Mouse (Mus musculus) left cerebral cortex, adult 8-10 months (tissue): ENCODE measurements around the gene Neu2. TPM values are rescaled to one million over a fixed set of nuclear protein-coding genes. Genes with fewer than 3 reads are reported as not detected.

Experiments used
- DNase-seq, 2 experiments: peaks; one replicate each; pipeline ENCODE4 v3.0.0; 2022; ENCODE audit warnings: low spot score in 2 of 2
- total RNA-seq, 4 experiments: library from RNA; stranded (reverse); gene quantifications; 2 replicates each; pipeline ENCODE4 v1.2.4; 2022

The Neu2 gene
- total RNA-seq, 4 experiments from 2014 or later, result 6.7 to 8.0 (median 7.6) TPM

DNA sequence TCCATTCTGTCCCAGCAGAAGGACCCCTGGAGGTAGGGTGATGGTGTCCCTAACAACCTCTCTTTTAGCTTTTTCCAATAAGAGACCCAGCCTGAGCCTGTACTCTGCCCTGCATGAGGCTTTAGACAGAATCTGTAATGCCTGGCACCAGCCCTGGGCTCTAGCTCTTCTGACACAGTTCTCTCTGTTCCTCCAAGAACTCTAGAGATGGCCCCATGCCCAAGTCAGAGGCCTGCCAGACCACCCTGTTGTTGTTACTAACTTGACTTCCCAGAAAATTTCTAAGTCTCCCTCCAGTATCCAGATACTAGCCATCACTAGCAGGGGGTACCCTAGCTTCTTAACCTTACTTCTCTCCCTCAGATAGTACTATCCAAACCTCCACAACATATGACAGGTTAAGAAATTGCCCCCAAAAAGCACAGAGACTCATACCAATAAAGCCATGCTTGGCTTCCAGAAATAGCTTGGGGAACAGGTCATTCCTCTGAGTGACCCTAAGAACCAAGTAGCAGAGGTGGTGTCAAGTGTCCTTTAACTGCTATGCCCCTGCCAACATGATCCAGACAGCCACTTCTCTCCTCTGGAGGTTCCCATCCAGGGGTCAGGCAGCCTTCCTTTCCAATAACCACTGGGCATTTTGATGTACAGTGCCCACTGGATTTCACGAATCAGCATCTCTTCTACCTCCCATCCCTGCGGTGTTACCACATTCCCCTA is 105.0 kb downstream of the Neu2 start:
- DNase-seq, result no peak

DNA sequence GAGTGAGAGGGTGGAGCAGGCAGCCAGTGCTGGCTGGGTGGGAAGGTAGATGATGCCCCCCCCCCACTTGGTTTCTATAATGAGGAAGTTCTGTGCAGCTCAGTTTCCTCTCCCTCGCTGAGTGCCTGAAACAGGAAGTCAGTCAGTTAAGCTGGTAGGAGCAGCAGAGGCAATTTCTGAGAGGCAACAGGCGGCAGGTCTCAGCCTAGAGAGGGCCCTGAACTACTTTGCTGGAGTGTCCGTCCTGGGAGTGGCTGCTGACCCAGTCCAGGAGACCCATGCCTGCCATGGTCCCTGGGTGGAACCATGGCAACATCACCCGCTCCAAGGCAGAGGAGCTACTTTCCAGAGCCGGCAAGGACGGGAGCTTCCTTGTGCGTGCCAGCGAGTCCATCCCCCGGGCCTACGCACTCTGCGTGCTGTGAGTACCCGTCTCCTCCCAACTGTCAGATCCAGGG is 110.6 kb downstream of the Neu2 start, which contains the start of gene Inpp5d:
TSS of gene Inpp5d (plus strand) at position 102 of the 458 bp plus-strand sequence.
- no peak for DNase-seq

DNA sequence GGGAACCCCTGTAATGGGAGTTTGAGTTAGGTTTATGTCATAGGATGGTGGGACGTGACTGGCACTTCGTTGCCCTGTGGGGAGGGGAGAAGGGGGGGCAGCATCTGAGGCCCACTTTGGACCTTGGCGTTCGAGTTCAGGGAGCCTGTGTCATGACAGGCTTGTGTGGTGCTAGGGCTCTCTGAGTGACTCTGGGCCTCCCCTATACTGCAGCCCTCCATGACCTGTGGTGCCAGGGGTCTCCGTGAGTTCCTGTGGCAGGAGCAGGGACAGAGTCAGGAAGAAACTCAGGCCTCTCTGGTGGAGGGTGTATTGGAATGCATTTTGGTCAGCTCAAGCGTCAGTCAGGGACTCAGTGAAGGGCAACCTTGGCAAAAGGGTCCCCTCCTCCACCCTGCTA is 111.0 kb downstream of the Neu2 start:
- no peak for DNase-seq

DNA sequence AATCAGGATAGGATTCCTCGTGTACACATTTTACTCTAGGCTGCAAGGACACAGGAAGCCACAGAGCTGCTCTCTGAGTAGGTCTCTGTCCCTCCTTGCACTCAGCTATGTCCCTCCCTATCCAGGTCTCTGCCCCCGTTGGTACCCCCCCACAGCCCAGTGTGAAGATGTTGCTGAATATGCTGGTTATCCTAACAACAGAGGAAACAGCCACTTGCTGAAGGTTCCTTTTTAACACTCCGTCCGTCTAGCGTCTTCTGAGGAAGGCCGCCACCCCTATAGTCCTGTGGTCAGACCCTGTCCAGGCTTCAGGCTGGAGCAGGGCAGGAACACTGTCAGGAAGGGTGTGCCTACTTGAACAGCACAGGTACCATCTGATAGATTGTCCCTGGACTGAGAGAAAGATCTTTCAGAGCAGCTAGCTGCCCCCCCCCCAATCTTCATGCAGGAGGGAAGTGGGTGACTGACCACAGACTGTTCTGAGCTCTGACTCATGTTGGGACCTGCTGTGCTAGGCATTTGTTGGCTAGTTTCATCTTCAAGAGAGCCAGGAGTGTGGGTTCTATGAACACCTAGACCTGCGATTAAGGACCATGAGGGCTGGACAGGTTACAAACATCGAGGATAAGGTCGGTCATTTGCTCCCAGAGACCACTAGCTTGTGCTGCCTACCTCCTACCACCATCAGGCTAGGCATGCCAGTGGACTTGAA is 111.6 kb downstream of the Neu2 start:
- DNase-seq, result no peak

GRCm38 (mm10) chr1:87621858-87622279 is 112.2 kb downstream of the Neu2 start:
- DNase-seq, result peak in 1 of 2 experiments; percentile 64

- no peak for DNase-seq
Measured at GRCm38 (mm10) chr1:87623977-87624666, 114.4 kb downstream of the Neu2 start.

DNA sequence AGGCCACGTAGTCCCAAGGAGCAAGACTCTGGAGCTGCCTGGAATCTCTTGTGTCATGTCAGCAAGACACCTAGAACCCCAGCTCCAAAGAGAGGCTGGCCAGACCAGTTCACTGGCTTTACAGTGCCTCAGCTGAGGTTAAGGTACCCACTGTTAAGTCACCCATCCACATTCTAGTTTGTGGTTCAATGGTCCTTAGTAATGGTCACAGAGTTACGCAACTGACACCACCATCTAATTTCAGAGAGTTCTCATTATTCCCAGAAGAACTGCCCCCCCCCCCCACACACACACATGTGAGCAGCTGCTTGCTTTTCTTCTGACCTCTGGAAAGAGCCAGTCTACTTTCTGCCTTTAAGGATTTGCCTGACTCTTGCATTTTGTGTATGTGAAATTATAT is 115.1 kb downstream of the Neu2 start:
- DNase-seq, result no peak

- no peak for DNase-seq
Measured at GRCm38 (mm10) chr1:87625254-87626025, 115.8 kb downstream of the Neu2 start.

DNA sequence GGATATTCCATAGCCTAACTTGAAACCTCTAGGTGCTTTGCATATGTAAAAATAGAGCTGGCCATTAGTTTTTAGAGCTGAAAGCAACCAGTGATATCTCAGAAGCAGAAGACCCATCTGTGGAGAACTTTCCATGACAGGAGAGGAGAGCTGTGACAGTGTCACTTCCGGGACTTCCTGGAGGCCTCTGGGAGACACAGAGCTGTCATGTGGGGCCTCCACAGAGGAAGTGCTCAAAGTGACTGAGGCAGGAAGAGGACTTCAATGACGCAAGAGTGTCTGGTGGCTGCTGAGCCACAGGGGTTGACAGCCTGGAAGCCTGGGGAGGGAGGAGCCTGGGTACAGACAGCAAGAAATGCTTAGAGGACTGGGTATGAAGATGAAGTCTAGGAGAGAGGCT is 116.7 kb downstream of the Neu2 start:
- DNase-seq, result no peak

DNA sequence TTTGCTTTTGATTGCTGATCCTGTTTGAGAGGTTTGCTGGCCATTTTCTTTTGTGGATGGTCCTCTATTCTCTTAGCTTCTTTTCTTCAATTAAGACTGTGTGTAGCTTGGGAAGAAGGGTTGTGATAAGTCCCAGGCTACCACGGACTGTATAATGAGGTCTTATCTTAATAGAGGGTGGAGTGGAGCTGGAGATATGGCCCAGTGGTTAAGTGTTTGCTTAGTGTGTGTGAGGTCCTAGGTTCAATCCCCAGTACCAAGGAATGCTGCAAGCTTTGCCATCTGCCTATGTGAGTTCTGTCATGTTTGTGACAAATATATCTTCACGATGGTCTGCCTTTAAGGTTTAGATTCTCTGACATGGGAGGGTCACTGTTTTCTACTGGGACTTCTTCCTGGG is 118.4 kb downstream of the Neu2 start:
- DNase-seq, result no peak

- DNase-seq, result no peak
Measured at GRCm38 (mm10) chr1:87631584-87631983, 121.9 kb downstream of the Neu2 start.

- no peak for DNase-seq
Measured at GRCm38 (mm10) chr1:87632163-87632562, 122.5 kb downstream of the Neu2 start.

- no peak for DNase-seq
Measured at GRCm38 (mm10) chr1:87636716-87637117, 127.0 kb downstream of the Neu2 start.

- no peak for DNase-seq
Measured at GRCm38 (mm10) chr1:87637121-87637877, 127.6 kb downstream of the Neu2 start.

DNA sequence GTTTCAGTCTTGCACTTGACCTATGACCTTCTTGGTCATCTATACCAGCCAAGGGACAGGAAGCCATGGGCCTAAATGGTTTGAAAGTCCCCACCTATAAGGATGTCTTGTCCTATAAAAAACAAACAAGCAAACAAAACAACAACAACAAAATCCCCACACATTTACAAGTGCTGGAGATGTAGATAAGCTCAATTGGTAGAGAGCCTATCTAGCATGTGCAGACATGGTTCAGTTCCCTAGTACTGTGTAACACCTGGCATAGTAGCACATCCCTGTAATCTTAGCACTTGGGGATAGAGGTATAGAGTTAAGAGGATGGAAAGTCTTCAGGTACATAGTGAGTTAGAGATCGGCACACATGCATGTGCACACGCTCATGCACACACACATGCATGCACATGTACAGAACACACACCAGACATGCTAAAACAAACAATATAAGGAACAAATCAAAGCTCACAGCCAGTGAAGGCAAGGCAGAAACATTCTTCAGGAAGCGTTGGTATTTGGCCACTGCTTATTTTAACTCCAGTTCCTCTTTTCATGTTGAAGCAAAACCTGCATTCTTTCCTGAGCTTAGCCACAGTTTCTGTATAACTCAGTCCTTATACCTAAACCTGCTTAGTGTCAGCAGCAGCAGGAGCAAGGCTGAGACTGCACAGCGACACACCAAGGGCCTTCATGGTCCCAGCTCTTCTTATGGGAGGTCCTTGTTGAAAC is 128.3 kb downstream of the Neu2 start:
- no peak for DNase-seq

- DNase-seq, result no peak
Measured at GRCm38 (mm10) chr1:87639724-87640123, 130.0 kb downstream of the Neu2 start.

DNA sequence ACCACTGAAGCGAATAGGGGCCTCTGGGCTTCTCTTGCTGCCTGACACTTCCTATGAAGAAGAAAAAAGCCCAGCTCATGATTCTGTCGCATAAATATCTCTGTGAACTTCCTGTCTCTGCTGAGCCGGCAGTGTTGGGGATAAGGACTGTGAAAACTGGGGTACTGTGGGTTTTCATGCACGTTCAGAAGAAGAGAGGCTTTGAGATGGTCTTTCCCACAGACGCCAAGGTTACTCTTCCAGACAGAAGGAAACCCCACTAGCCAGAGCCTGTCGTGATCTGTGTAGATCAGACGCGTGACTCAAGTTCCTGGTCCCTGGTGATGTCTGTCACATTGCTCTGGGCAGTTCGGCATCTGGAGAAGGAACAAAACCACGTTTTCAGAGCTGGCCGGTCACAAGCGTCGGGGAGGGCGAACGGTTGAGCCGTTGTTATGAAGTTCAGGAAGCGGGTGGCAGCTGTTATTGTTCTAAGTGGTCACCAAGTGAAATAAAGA is 130.5 kb downstream of the Neu2 start:
- DNase-seq, result no peak

DNA sequence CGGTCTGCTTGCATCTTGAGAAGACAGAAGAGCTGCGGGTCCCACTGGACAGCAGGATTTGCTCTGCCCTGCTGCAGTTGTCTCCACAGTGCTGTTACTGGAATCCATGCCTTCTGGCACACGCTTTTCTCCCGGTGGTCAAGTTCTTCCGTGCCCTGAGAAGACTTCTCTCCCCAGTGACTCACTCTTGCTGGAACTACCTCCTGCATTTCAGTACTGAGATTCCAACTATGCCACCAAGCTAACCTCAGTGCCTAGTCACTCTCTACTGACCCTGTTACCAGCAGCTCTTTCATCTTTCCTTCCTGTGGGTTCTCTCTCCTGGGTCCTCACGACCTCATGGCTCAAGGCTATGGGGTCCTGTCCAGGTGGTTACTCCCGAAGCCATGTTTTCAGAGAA is 133.3 kb downstream of the Neu2 start:
- DNase-seq, result no peak

DNA sequence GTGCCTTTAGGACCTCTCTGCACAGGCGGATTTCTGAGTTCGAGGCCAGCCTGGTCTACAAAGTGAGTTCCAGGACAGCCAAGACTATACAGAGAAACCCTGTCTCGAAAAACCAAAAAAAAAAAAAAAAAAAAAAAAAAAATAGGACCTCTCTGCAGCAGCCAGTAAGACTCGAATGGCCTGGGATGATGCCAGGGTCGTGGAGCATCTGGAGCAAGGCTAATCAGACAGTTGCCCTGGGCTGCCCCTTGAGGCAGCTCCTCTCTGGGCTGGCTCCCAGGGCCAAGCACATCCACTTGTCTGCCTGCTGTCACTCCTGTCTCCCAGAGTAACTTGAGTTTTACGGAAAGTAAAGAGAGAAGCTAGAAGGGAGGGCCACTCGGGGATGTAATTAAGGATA is 135.4 kb downstream of the Neu2 start:
- DNase-seq, result no peak

GRCm38 (mm10) chr1:87645748-87646147 is 136.1 kb downstream of the Neu2 start:
- no peak for DNase-seq
